Mouse (Mus musculus) heart, embryonic 14.5 days (tissue): ENCODE data around the gene Tipin. TPM values are rescaled to one million over a fixed set of nuclear protein-coding genes. Genes with fewer than 3 reads are reported as not detected.

ENCODE experiments used
- ATAC-seq: fragments of 200-750 bp; cut with Nextera tagmentation; 2 replicates; pipeline ENCODE4 v1.8.0; 2017; ENCODE audit warnings: low read depth, moderate TSS enrichment; ENCODE audit not compliant: insufficient number of reproducible peaks, insufficient read depth, low FRiP score
- H3K27ac ChIP-seq, 2 experiments: fragments of 200-500 bp in 1 of 2; fragments of 300-500 bp in 1 of 2; sonication (generic) in 1 of 2; replicated peaks in 1 of 2; 2 replicates each; pipeline ENCODE4 v1.5.1; 2012 to 2014; ENCODE audit warnings: low read depth in 2 of 2, low read length in 2 of 2, control low read depth in 1 of 2, mild to moderate bottlenecking in 1 of 2, mixed read lengths in 1 of 2; ENCODE audit not compliant: control insufficient read depth in 1 of 2, insufficient read depth in 1 of 2
- H3K27me3 ChIP-seq: fragments of 300-500 bp; sonication (generic); 2 replicates; pipeline ENCODE4 v1.6.1; 2014; ENCODE audit warnings: mild to moderate bottlenecking, low read length, control low read depth; ENCODE audit not compliant: control insufficient read depth, insufficient read depth
- H3K36me3 ChIP-seq: fragments of 300-500 bp; sonication (generic); 2 replicates; pipeline ENCODE4 v1.6.1; 2014; ENCODE audit warnings: mild to moderate bottlenecking, control low read depth, low read length, mixed read lengths; ENCODE audit not compliant: control insufficient read depth, insufficient read depth
- H3K4me1 ChIP-seq, 2 experiments: fragments of 200-500 bp in 1 of 2; fragments of 300-500 bp in 1 of 2; sonication (generic) in 1 of 2; 2 replicates each; pipeline ENCODE4 v1.6.1; 2012 to 2014; ENCODE audit warnings: low read length in 2 of 2, control low read depth in 1 of 2, mixed read lengths in 1 of 2; ENCODE audit not compliant: control insufficient read depth in 2 of 2, insufficient read depth in 2 of 2
- H3K4me2 ChIP-seq: fragments of 300-500 bp; sonication (generic); 2 replicates; pipeline ENCODE4 v1.6.1; 2014; ENCODE audit warnings: mild to moderate bottlenecking, low read length
- H3K4me3 ChIP-seq, 2 experiments: fragments of 200-500 bp in 1 of 2; fragments of 300-500 bp in 1 of 2; sonication (generic) in 1 of 2; 2 replicates each; pipeline ENCODE4 v1.5.1; 2012 to 2014; ENCODE audit warnings: low read length in 2 of 2, mild to moderate bottlenecking in 2 of 2, control low read depth in 1 of 2, low read depth in 1 of 2, moderate library complexity in 1 of 2; ENCODE audit not compliant: control insufficient read depth in 1 of 2, insufficient read depth in 1 of 2
- H3K9ac ChIP-seq: fragments of 300-500 bp; sonication (generic); 2 replicates; pipeline ENCODE4 v1.6.1; 2014; ENCODE audit warnings: mild to moderate bottlenecking, low read length
- H3K9me3 ChIP-seq: fragments of 300-500 bp; sonication (generic); 2 replicates; pipeline ENCODE4 v1.6.1; 2016; ENCODE audit warnings: low read length, control low read depth; ENCODE audit not compliant: control insufficient read depth
- WGBS: fragments of 180-500 bp; shearing (Covaris S2); extraction: QIAGEN DNeasy Blood & Tissue Kit; methylation state at CpG from one replicate; pipeline ENCODE4 v1.1.7; 2014; 5-methylcytosine and 5-hydroxymethylcytosine counted together
- polyA plus RNA-seq: library from polyadenylated mRNA; unstranded; fragments of >200 nt; fragmentation: Nextera tagmentation; extraction: Ambion mirVana; gene quantifications from 2 replicates; pipeline ENCODE4 v1.2.1, GENCODE M21; 2014

The Tipin gene
- polyA plus RNA-seq, 1 experiment from 2014 or later = 119 TPM

DNA sequence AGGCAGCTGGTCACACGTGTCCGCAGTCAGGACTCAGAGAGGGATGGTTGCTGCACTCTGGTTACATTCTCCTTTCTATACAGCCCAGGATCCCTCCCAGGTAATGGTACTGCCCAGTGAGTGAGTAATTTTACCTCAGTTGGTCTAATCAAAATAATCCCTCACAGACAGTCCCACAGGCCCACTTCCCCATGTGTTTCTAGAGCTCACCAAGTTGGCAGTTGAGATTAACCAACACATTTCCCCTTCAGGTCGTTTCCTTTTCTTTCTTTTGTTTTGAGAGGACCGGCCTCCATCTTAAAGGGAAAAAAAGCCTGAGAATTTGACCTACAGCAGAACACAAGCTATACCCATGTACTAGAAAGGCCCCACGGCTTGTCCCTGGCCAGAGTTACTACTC lies 64.5 kb downstream of the Tipin start:
- no peaks in the 10 kb centered on the region for H3K27me3 ChIP-seq
- 58% methylated on average over 5 of the region's 5 CpGs for WGBS
- no peak overlapping the region for H3K9ac ChIP-seq
- H3K27ac ChIP-seq = no peak overlapping the region
- no peaks in the 10 kb centered on the region for H3K36me3 ChIP-seq
- no peaks in the 10 kb centered on the region for H3K4me1 ChIP-seq
- no peaks in the 10 kb centered on the region for H3K9me3 ChIP-seq
- H3K4me3 ChIP-seq = no peak overlapping the region
- no peak for ATAC-seq
- H3K4me2 ChIP-seq = no peak overlapping the region

DNA sequence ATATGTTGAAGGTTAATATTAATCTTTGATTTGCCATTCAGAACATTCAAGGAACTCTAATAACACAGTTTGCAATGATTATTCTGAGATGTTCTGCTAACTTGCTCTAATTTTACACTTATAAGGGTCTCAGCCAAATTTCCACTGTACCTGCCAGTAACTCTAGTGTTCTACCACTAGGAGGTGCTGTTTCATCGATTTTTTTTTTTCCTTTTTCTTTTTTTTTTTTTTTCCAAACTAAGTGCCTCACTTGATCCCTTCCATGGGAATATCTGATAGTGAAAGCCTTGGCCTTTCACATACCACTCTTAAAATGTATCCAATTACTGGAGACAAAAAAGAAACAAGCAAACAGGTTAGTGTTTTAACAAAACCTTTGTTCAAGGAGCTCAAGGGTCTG lies 66.0 kb downstream of the Tipin start:
- H3K9me3 ChIP-seq = no peaks in the 10 kb centered on the region

DNA sequence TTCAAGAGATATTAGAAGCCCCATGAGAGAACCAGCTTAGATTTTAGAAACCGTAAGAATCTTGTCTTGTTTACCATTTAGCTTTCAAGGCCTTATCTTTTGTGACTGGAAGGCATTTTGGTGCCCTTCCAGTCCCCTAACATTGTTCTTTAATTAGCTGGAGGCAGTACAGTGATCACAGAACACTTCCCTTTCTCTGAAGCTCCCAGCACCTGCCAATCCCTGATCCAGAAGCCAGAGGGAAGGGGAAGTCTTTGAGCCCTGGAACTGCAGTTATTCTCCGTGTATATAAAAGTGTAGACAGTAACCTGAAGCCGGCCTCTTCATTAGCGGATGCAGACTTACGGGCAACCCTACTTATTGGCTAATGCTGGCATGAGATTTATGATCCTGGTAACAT lies 68.1 kb downstream of the Tipin start:
- no peaks in the 10 kb centered on the region for H3K4me1 ChIP-seq
- no peak overlapping the region for H3K4me3 ChIP-seq
- no peaks in the 10 kb centered on the region for H3K27me3 ChIP-seq
- H3K4me2 ChIP-seq = no peak overlapping the region
- no peak for ATAC-seq
- no peaks in the 10 kb centered on the region for H3K36me3 ChIP-seq
- H3K9ac ChIP-seq = no peak overlapping the region
- H3K27ac ChIP-seq = no peak overlapping the region
- H3K9me3 ChIP-seq = no peaks in the 10 kb centered on the region
- 61% methylated on average over 5 of the region's 5 CpGs for WGBS

More for the DNA sequence above, 66.0 kb downstream of the Tipin start:
- ATAC-seq = no peak
- WGBS = 0% methylated on average over 1 of the region's 1 CpGs
- H3K4me3 ChIP-seq = no peak overlapping the region
- no peak overlapping the region for H3K27ac ChIP-seq
- no peaks in the 10 kb centered on the region for H3K27me3 ChIP-seq
- no peak overlapping the region for H3K4me2 ChIP-seq
- no peaks in the 10 kb centered on the region for H3K36me3 ChIP-seq
- H3K4me1 ChIP-seq = no peaks in the 10 kb centered on the region
- H3K9ac ChIP-seq = no peak overlapping the region

DNA sequence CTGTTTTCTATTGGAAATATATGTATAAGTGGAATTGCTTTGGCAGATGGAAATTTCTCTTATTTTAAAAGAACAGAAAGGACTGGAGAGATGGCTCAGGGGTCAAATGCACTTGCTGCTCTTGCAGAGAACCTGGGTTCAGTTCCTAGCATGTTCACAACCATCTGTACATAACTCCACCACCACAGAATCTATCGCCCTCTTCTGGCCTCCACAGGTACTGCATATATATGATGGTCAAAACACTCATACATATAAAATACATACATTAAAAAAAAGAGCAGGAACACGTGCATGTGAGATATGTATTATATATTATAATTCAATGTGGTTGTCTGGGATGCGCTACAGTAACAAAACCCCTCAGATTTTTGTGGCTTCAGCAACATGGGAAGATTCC lies 69.8 kb downstream of the Tipin start:
- WGBS = 30% methylated on average over 3 of the region's 3 CpGs
- H3K9me3 ChIP-seq = no peaks in the 10 kb centered on the region
- H3K27me3 ChIP-seq = no peaks in the 10 kb centered on the region
- ATAC-seq = no peak
- H3K36me3 ChIP-seq = no peaks in the 10 kb centered on the region
- no peaks in the 10 kb centered on the region for H3K4me1 ChIP-seq
- H3K27ac ChIP-seq = no peak overlapping the region
- H3K9ac ChIP-seq = no peak overlapping the region
- no peak overlapping the region for H3K4me2 ChIP-seq
- no peak overlapping the region for H3K4me3 ChIP-seq

Other genes with a start within 250 kb of the Tipin start
- not detected in 2 replicates for gene Lctl, start 164.4 kb upstream of the Tipin start, polyA plus RNA-seq
- gene Zwilch, start 108.5 kb upstream of the Tipin start, polyA plus RNA-seq = 18.2 and 18.6 TPM in 2 replicates
- 778 and 789 TPM in 2 replicates for gene Rpl4, start 108.2 kb upstream of the Tipin start, polyA plus RNA-seq
- gene Snapc5, start 102.3 kb upstream of the Tipin start, polyA plus RNA-seq = 27.6 and 29.8 TPM in 2 replicates
- 1.8 and 2.8 TPM in 2 replicates for gene Uchl4, start 46.4 kb upstream of the Tipin start, polyA plus RNA-seq
- gene Map2k1, start 27.9 kb upstream of the Tipin start, polyA plus RNA-seq = 89.2 and 92.4 TPM in 2 replicates
- gene Dis3l, start 59.7 kb downstream of the Tipin start, polyA plus RNA-seq = 19.3 and 20.1 TPM in 2 replicates
- gene Megf11, start 104.0 kb downstream of the Tipin start, polyA plus RNA-seq = 0.70 and 0.92 TPM in 2 replicates